Mouse (Mus musculus): ENCODE results near the gene Exosc10. TPM values are rescaled to one million over a fixed set of nuclear protein-coding genes. Genes with fewer than 3 reads are reported as not detected.
A peak's percentile ranks its signal among the peaks of the same experiment; 100 is the strongest.

Exosc10 gene
- polyA plus RNA-seq, 1 experiment from 2014 or later: 30.0 TPM

DNA sequence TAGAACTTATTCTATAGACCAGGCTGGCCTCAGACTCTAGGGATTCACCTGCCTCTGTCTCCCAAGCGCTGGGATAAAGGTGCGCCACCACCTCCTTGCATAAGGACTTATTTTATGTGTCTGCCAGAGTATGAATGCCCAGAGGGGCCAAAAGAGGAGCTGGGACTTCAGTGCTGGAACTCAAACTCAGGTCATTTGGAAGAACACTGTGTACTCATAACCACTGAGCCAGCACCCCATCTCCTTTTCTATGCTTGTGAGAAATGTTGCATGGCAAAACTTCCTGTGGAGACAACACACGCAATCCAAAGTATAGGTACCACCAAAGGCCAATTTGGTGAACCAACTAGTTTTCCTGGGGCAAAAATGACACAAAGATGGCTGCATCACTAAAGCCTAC, 38.5 kb downstream of the Exosc10 start:
- DNase-seq (ENCODE audit: low spot score) (no peak), ATAC-seq (ENCODE audit: low FRiP score, low TSS enrichment) (no peak)
- 99% methylated on average over 3 of the region's 3 CpGs for WGBS
- Histone ChIP-seq H3K4me2 (replicated peaks; ENCODE audit: low read depth) (no peak overlapping the region), H3K4me3 (ENCODE audit: low read depth, low read length) (no peak overlapping the region), H3K9me3 (ENCODE audit: control insufficient read depth, low read length) (no peaks in the 10 kb centered on the region), H3K9ac (ENCODE audit: low read length) (no peak overlapping the region), H3K27ac (replicated peaks) (no peak overlapping the region), H3K36me3 (ENCODE audit: control insufficient read depth, insufficient read depth, low read length) (peaks cover 22% of the 10 kb centered on the region), H3K4me1 (replicated peaks; ENCODE audit: control insufficient read depth, insufficient read depth) (0 out of 2 replicates have a peak, but pooled peaks cover 4% of the 10 kb centered on the region), H3K27me3 (ENCODE audit: control insufficient read depth, insufficient read depth, low read length) (no peaks in the 10 kb centered on the region)
- no peak for TF ChIP-seq CTCF (IDR thresholded peaks at IDR 0.05; ENCODE audit: low read depth)
- TF ChIP-seq EP300 (optimal IDR thresholded peaks at IDR 0.05): no peak

DNA sequence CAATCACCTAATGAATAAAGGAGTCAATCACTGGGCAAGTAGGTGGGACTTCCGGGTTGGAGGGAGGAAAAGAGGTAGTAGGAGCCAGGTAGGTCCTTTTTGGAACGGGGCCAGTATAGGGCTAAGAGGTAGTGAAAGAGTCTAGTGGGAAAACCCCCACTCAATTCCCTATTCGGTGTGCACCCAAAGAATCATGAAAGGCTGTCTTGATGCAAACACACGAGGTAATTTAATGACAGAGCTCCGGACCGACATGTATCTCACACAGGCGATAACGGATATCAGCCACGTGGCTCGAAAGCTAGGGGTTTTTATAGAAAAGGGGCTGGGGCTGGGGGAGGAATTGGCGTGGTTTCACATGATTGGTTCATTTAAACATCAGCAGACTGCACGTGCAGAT, 40.6 kb downstream of the Exosc10 start:
- ATAC-seq (ENCODE audit: low FRiP score, low TSS enrichment) (no peak), DNase-seq (ENCODE audit: low spot score) (no peak)
- H3K4me3 ChIP-seq (ENCODE audit: low read depth, low read length): no peak overlapping the region
- WGBS: 94% methylated on average over 12 of the region's 12 CpGs
- no peaks in the 10 kb centered on the region for H3K4me1 ChIP-seq (replicated peaks; ENCODE audit: control insufficient read depth, insufficient read depth)
- no peak overlapping the region for H3K4me2 ChIP-seq (replicated peaks; ENCODE audit: low read depth)
- no peak overlapping the region for H3K27ac ChIP-seq (replicated peaks)
- peaks cover 16% of the 10 kb centered on the region for H3K36me3 ChIP-seq (ENCODE audit: control insufficient read depth, insufficient read depth, low read length)
- no peak overlapping the region for H3K9ac ChIP-seq (ENCODE audit: low read length)
- TF ChIP-seq EP300 (optimal IDR thresholded peaks at IDR 0.05): no peak
- no peak for TF ChIP-seq CTCF (IDR thresholded peaks at IDR 0.05; ENCODE audit: low read depth)
- H3K27me3 ChIP-seq (ENCODE audit: control insufficient read depth, insufficient read depth, low read length): no peaks in the 10 kb centered on the region
- no peaks in the 10 kb centered on the region for H3K9me3 ChIP-seq (ENCODE audit: control insufficient read depth, low read length)

DNA sequence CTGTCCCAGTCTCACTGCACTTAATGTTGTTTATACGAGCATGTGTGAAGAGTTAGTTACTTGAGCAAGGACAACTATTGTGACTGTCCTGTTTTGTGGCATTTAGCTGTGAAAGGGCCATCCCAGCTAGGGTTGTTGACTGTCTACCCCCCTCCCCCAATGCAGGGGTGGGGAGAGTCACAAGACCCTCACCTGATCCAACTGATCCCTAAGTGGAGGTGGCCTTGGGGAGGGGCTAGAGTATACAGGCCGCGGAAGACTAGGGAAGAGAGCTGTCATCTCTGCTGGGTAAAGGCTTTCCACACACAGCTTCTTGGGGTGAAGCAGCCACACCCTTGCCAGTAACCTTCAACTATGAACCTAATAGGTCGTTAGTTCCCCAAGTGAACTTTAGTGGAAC, 42.1 kb downstream of the Exosc10 start:
- WGBS: 82% methylated on average over 4 of the region's 4 CpGs
- Histone ChIP-seq H3K9me3 (ENCODE audit: control insufficient read depth, low read length) (no peaks in the 10 kb centered on the region), H3K4me1 (replicated peaks; ENCODE audit: control insufficient read depth, insufficient read depth) (no peaks in the 10 kb centered on the region), H3K4me3 (ENCODE audit: low read depth, low read length) (no peak overlapping the region), H3K36me3 (ENCODE audit: control insufficient read depth, insufficient read depth, low read length) (peaks cover 6% of the 10 kb centered on the region; the same call in 1 of the 2 replicates), H3K27ac (replicated peaks) (no peak overlapping the region), H3K9ac (ENCODE audit: low read length) (no peak overlapping the region), H3K27me3 (ENCODE audit: control insufficient read depth, insufficient read depth, low read length) (no peaks in the 10 kb centered on the region), H3K4me2 (replicated peaks; ENCODE audit: low read depth) (no peak overlapping the region)
- TF ChIP-seq CTCF (IDR thresholded peaks at IDR 0.05; ENCODE audit: low read depth) (no peak), EP300 (optimal IDR thresholded peaks at IDR 0.05) (no peak)
- no peak for ATAC-seq (ENCODE audit: low FRiP score, low TSS enrichment)
- DNase-seq (ENCODE audit: low spot score): no peak

DNA sequence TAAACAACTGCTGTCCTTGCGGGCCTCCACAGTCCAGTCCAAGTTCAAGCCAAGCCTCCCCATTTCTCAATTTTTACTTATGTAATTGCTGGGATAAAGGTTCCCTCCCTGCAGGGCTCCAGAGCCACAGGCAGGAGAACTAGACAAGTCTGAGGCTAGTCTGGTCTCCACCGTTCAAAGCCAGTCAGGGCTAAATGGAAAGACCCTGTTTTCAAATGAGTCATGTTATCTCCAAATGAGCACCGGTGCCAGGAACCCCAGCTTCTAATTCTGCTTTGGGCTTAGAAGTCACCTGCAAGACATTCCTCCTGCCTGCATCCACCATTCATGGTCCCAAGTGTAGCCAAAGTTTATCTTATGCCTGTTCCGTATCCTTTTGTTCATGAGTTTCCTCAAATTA, 43.6 kb downstream of the Exosc10 start:
- Histone ChIP-seq H3K27me3 (ENCODE audit: control insufficient read depth, insufficient read depth, low read length) (no peaks in the 10 kb centered on the region), H3K27ac (replicated peaks) (no peak overlapping the region), H3K4me1 (replicated peaks; ENCODE audit: control insufficient read depth, insufficient read depth) (no peaks in the 10 kb centered on the region), H3K36me3 (ENCODE audit: control insufficient read depth, insufficient read depth, low read length) (no peaks in the 10 kb centered on the region; the same call in 1 of the 2 replicates), H3K9me3 (ENCODE audit: control insufficient read depth, low read length) (no peaks in the 10 kb centered on the region), H3K9ac (ENCODE audit: low read length) (no peak overlapping the region), H3K4me3 (ENCODE audit: low read depth, low read length) (no peak overlapping the region), H3K4me2 (replicated peaks; ENCODE audit: low read depth) (no peak overlapping the region)
- DNase-seq (ENCODE audit: low spot score) (no peak), ATAC-seq (ENCODE audit: low FRiP score, low TSS enrichment) (no peak)
- no peak for TF ChIP-seq EP300 (optimal IDR thresholded peaks at IDR 0.05)
- 75% methylated on average over 4 of the region's 4 CpGs for WGBS

DNA sequence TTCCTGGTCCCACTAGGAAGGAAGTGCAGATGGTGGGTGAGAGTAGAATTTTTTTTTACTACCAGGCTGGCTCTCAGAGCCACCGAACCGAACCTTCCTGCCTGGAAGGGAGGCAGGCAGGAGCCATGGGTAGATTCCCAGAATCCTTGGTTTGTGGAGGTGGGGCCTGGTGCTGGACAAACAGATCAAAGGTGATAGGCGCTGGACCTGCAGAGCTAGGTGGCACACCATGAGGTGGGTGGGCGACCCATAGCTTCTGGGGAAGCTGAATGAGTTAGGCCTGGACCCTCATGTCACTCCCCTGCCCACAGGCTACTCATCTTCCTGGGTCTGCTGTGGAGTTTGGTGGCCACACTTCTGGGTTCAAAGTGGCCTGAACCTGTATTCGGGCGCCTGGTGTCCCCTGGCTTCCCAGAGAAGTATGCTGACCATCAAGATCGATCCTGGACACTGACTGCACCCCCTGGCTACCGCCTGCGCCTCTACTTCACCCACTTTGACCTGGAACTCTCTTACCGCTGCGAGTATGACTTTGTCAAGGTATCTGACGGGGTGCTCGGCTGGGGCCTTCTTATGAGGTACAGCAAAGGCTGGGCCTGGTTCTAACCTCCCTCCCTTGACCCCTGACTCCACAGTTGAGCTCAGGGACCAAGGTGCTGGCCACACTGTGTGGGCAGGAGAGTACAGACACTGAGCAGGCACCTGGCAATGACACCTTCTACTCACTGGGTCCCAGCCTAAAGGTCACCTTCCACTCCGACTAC, 44.3 kb downstream of the Exosc10 start, which contains the start of gene Masp2:
Gene Masp2 (plus strand): TSS at position 198 of the 764 bp plus-strand sequence.
- Histone ChIP-seq H3K4me2 (replicated peaks; ENCODE audit: low read depth) (no peak within 1 kb of the TSS), H3K27ac (replicated peaks) (no peak within 1 kb of the TSS), H3K4me3 (ENCODE audit: low read depth, low read length) (no peak within 1 kb of the TSS), H3K36me3 (ENCODE audit: control insufficient read depth, insufficient read depth, low read length) (no peaks in the 10 kb centered on the region), H3K27me3 (ENCODE audit: control insufficient read depth, insufficient read depth, low read length) (no peaks in the 10 kb centered on the region), H3K9me3 (ENCODE audit: control insufficient read depth, low read length) (no peaks in the 10 kb centered on the region), H3K9ac (ENCODE audit: low read length) (no peak within 1 kb of the TSS), H3K4me1 (replicated peaks; ENCODE audit: control insufficient read depth, insufficient read depth) (no peaks in the 10 kb centered on the region)
- TF ChIP-seq EP300 (optimal IDR thresholded peaks at IDR 0.05) (no peak), CTCF (IDR thresholded peaks at IDR 0.05; ENCODE audit: low read depth) (no peak)
- WGBS: 82% methylated on average over 14 of the region's 14 CpGs
- ATAC-seq (ENCODE audit: low FRiP score, low TSS enrichment) (no peak), DNase-seq (ENCODE audit: low spot score) (no peak)

DNA sequence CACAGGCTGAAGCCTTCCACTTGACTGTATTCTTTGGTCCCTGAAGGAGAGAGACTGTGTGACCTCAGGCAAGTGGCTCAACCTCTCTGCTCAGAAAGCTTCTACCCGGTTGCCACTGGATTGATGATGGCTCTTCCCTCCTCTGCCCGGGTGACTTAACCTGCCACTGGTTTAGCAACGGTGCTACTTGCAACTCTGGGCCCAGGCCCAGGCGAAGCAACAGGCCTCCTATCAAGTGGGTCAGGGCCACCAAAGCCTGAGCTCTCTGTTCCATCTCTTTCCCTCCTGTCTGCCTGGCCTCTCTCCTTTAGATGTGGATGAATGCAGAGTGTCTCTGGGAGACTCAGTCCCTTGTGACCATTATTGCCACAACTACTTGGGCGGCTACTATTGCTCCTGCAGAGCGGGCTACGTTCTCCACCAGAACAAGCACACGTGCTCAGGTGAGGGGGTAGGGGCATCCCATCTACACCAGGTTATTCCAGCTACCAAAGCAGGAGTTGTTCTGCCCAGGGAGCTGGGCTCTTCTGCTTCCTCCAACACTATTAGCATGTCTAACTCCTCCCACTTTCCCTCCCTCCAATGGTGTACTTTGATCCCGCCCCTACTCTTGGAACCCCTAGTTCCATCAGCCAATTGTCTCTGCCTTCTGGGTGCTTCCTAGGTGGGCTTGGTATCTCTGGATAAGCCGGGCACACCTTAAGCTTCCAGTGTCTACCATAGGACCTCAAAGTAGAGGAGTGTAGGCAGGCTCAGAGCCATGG, 45.3 kb downstream of the Exosc10 start:
- WGBS: 68% methylated on average over 10 of the region's 10 CpGs
- Histone ChIP-seq H3K9ac (ENCODE audit: low read length) (no peak overlapping the region), H3K4me2 (replicated peaks; ENCODE audit: low read depth) (no peak overlapping the region), H3K36me3 (ENCODE audit: control insufficient read depth, insufficient read depth, low read length) (no peaks in the 10 kb centered on the region), H3K9me3 (ENCODE audit: control insufficient read depth, low read length) (no peaks in the 10 kb centered on the region), H3K4me1 (replicated peaks; ENCODE audit: control insufficient read depth, insufficient read depth) (no peaks in the 10 kb centered on the region), H3K27me3 (ENCODE audit: control insufficient read depth, insufficient read depth, low read length) (no peaks in the 10 kb centered on the region), H3K4me3 (ENCODE audit: low read depth, low read length) (no peak overlapping the region), H3K27ac (replicated peaks) (no peak overlapping the region)
- TF ChIP-seq CTCF (IDR thresholded peaks at IDR 0.05; ENCODE audit: low read depth) (no peak), EP300 (optimal IDR thresholded peaks at IDR 0.05) (no peak)
- DNase-seq (ENCODE audit: low spot score): no peak
- ATAC-seq (ENCODE audit: low FRiP score, low TSS enrichment): peak; percentile 13
